Mouse (Mus musculus): Measurements from ENCODE around the gene Cdk7.
"Not testable (repeated sequence)": the region's sequence is repeated elsewhere in the genome, so short reads cannot be mapped to it uniquely, and the experiment has no call there.

Cdk7 gene

DNA sequence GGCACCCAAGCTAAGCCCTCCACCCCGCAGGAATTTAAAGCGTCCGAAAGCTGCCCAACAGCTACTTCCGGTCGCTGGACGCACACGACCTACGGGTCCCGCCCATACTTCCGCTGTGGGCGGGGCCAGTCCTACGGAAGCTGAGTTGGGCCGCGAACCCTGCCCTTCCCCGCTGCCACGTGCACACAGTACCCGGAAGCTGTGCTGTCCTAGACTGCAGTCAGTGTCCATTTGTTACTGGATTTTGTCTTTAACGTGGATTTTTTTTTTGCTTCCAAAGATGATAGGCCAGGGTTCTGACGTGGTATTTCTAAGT is at the start of gene Cdk7:
Cdk7 (minus strand) TSS at position 79 of the 316 bp plus-strand sequence.
- DNase-seq = peak; percentile 79 to 83

DNA sequence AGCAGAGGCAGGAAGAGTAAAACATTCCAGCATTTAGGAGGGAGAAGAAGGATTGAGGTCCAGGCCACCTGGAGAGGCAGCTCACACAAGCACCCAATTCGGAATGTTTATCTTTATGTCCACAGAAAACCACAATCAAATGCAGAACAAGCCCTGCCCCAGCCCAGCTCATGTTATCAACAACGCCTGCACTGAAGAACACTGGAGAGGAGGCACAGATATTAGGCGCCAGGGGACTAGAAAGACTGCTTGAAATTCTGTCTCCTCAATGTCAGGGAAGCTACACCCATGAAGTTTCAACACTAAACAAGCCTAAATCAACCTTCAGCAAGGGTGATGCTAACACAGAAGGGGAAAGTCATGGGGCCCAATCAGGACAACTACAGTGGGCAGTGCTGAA is 46.8 kb upstream of the Cdk7 start:
- DNase-seq = no peak

- DNase-seq = no peak
Measured at GRCm38 (mm10) chr13:100776710-100777109, 46.0 kb upstream of the Cdk7 start.

- DNase-seq = no peak
Measured at GRCm38 (mm10) chr13:100776056-100776419, 45.3 kb upstream of the Cdk7 start.

DNA sequence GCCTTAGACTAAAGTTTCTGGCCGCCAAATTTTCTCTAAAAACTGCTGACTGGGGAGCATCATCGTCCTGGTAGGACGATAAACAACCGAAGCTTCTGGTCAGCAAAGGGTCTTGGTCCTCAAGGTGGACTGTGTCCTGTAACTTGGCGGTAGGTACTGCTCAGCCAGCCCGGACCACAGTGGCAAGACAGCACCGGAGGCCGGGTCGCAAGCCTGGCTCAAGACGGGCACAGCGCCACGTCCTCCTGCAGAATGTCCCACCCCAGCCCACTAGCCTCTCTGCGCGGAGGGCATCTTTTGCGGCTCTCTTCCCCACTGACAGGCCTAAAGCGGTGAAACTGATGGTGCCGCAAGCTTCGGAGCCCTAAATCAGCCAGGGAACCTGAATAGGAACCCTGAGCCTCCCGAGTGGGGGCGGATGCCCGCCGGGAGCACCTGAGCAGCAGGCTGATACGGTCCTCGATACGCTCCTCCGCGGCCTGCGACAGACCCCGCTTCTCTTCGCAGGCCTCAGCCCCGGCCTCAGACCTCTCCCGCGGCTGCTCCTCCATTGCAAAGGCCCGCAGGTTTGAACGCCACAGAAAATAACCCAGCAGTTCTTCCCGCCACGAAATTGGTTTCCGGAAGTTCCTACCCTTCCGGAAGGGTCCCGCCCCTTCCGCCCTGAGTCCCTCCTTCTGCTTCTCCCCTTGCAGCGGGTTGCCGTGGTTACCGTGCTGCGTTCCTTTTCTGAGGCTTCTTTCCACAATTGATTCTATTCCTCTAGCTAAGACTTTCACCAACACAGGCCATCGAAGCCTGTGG is 44.7 kb upstream of the Cdk7 start, which contains the start of gene Cenph:
Cenph (minus strand) TSS at position 648 of the 804 bp plus-strand sequence.
- DNase-seq = peak; percentile 64 to 75

DNA sequence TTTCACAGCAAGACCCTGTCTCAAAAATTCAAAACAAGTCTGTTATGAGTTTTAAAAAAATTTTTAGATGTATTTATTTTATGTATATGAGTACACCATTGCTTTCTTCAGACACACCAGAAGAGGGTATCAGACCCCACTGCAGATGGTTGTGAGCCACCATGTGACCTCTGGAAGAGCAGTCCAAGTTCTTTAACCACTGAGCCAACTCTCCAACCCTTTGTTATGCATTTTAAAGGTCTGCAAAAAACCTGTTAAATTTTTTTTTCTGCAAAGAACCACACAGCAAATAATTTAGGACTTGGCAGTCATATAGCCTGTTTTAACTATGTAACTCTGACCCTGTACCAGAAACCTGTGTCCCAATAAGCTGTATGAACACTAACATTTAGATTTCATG is 44.0 kb upstream of the Cdk7 start:
- DNase-seq = no peak

DNA sequence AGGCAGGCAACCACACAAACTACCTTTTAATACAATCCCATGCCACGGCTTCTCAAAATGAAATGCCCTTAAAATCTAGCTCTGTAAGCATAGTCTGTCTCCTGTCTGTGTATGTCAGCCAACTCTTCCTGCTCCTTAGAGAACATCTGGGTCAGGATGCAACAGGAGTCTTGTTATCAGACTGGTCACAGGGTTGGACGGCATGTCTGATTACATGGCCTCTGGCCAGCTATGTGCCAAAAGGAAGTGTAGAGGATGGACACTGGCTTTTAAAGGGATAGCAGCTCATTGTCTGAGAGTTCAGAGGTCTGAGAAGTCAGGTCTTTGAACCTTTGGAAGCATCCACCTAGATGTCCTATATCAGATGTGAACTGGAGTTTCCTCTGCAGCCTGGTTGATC is 24.6 kb upstream of the Cdk7 start:
- no peak for DNase-seq

DNA sequence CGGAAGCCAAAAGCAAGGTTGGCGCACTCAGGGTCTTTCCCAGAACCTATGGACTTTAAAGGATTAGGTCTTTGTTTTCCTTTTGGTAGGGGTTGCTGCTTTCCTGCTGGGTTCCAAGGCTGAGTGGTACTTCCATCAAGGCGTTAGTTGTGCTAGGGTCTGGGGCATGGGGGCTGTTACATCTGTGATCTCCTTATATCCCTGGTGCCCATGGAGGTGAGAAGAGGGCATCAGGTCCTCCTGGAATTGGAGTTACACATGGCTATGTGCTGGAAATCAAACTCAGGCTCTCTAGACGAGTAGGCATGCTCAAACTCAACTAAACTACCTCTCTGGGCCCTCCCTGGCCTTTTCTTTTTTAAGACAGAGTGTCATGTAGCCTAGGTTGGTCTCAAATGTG is 23.4 kb upstream of the Cdk7 start:
- no peak for DNase-seq

- DNase-seq = no peak
Measured at GRCm38 (mm10) chr13:100753011-100753410, 22.3 kb upstream of the Cdk7 start.

- no peak for DNase-seq
Measured at GRCm38 (mm10) chr13:100752529-100752928, 21.8 kb upstream of the Cdk7 start.

DNA sequence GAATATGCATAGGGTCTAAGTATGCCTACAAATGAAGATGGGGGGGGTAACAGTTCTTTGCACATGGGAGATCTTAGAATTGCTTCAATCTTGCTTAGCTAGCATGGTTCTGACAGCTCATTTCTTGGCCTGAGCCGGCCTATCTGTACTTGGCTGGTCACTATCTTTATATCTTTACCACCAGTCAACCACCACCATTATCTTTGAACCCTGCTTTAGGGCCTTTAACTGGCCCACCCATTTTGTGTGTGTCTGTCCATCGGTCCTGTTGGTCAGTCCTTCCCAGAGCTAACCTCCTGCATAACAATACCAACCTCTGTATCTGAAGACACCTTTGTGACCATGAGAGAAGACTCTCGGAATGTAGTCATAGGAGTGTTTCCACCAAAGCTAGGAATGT is 20.7 kb upstream of the Cdk7 start:
- DNase-seq = no peak

DNA sequence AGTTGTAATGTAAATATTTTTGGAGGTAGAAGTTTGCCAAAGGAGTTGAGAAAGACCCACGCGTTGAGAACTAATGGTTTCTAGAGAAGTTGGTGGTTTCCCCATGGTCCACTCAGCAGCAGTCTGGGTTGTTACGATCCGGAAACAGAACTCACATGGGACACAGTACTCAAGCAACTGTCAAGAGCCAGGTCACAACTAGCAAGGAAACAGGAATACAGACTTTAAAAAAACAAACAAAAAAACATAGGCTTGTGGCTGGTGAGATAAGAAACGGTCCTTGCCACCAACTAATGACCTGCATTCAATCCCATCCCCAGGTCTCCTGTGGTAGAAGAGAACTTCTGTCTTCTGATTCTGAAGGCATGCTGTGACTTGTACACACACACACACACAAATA is 20.1 kb upstream of the Cdk7 start:
- no peak for DNase-seq

GRCm38 (mm10) chr13:100748638-100749037 is 17.9 kb upstream of the Cdk7 start:
- DNase-seq = no peak

DNA sequence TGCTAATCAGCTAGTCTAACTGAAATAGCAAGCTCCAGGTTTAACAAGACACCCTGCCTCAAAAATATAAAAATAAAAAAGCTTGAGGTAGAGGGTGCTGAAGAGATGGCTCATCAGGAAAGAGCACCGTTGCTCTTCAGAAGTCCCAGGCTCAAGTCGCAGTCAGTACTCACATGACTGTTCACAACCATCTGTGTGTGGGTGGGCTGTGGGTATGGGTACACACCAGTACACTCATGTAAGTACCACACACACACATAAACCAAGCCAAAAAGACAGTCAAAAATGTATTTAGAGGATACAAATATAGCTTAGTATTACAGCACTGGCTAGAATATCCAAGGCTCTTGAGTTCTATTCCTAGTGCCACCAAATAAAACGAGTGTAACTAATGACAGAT is 15.4 kb upstream of the Cdk7 start:
- DNase-seq = no peak

DNA sequence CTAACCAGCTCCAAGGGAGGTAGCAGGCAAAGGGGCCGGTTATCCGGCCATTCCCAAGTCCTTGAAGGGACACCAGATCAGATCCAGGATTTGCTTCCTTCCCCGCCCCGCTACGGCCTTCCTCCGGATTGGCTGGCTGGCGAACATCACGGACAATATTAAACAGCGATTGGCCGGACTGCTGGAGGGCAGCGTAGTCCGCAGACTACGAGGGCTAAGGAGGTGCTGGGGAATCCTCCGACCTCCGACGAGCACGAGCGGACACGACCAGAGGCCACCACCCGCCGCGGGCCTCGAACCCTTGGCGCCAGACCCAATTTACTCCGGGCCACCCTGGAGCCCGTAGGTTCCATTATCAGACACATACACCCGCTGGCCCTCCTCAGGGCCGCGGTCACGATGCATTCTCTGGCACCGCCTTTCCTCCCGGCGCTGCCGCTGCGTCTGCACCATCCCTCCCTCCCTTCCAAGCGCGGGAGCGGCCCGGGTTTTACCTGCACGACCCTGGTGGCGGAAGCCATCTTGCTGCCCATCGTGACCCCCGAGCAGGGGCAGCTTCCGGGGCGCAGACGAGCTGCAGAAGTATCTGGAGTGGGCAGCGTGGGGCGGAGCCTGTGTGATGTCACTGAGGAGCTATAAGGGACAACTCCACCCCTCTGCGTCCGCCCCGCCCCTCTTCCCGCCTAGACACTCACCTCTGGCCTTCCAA is 13.5 kb upstream of the Cdk7 start, which contains the start of gene Mrps36:
Mrps36 (minus strand) TSS at position 624 of the 709 bp plus-strand sequence.
- DNase-seq = peak; percentile 88 to 91

- DNase-seq = no peak
Measured at GRCm38 (mm10) chr13:100743346-100744035, 12.8 kb upstream of the Cdk7 start.

DNA sequence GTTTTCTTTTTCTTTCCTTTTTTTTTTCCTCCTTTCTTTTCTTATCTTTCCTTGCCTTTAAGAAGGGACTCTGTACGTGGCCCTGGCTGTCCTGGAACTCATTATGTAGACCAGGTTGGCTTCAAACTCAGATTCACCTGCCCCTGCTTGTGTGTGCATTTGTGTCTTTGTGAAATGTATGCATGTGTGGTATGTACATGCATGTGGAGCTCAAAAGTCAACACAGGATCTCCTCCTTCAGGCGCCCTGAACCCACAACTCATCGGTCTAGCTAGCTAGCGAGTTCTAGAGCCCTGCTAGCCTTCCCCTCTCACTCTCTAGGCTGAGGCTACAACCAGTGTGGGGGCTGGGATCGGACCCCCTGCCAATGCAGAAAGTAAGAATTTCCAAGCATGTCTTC is 12.1 kb upstream of the Cdk7 start:
- no peak for DNase-seq

- no peak for DNase-seq
Measured at GRCm38 (mm10) chr13:100732756-100733155, 2.0 kb upstream of the Cdk7 start.

- DNase-seq = not testable (repeated sequence)
Measured at GRCm38 (mm10) chr13:100731462-100732046, 815 bp upstream of the Cdk7 start.

- no peak for DNase-seq
Measured at GRCm38 (mm10) chr13:100730153-100730860, 432 bp downstream of the Cdk7 start.

- not testable (repeated sequence) for DNase-seq
Measured at GRCm38 (mm10) chr13:100728530-100728929, 2.2 kb downstream of the Cdk7 start.

GRCm38 (mm10) chr13:100728086-100728485 is 2.7 kb downstream of the Cdk7 start:
- no peak for DNase-seq

DNA sequence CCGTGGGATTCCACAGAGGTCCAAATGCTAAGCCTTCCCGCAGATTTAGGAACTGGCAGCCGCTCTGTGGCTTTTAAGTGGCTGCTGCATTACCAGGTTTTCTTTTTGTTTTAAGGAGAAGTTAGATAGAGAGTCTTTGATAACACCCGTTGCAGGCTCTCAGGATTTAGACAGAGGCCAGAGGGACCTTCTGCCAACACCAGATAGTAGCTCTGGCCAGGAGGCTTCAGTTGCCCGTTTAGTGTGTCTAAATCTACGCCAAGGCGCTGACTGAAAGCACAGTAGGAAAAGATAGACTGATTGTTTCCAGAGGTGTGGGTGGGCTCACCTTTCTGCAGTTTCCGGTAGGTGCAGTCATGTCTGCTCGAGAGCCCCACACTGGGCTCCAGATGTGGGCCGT is 5.5 kb downstream of the Cdk7 start:
- DNase-seq = no peak

Data from thymus, adult 18-20 months (tissue).